Mouse (Mus musculus) intestine, embryonic 15.5 days (tissue): ENCODE results near the gene Hhat. TPM values are rescaled to one million over a fixed set of nuclear protein-coding genes. Genes with fewer than 3 reads are reported as not detected.
A peak's percentile ranks its signal among the peaks of the same experiment; 100 is the strongest.

ENCODE experiments used
- ATAC-seq: fragments of 200-750 bp; cut with Nextera tagmentation; 2 replicates; pipeline ENCODE4 v1.8.0; 2017; ENCODE audit warnings: moderate TSS enrichment, moderate library complexity
- H3K27ac ChIP-seq: fragments of 300-500 bp; sonication (generic); 2 replicates; pipeline ENCODE4 v1.5.1; 2015; ENCODE audit warnings: mild to moderate bottlenecking, inconsistent platforms
- H3K27me3 ChIP-seq: fragments of 300-500 bp; sonication (generic); replicated peaks from 2 replicates; pipeline ENCODE4 v1.6.1; 2015; ENCODE audit warnings: inconsistent platforms
- H3K36me3 ChIP-seq: fragments of 300-500 bp; sonication (generic); 2 replicates; pipeline ENCODE4 v1.6.1; 2015; ENCODE audit warnings: inconsistent platforms
- H3K4me1 ChIP-seq: fragments of 300-500 bp; sonication (generic); replicated peaks from 2 replicates; pipeline ENCODE4 v1.6.1; 2015; ENCODE audit warnings: inconsistent platforms
- H3K4me2 ChIP-seq: fragments of 300-500 bp; sonication (generic); replicated peaks from 2 replicates; pipeline ENCODE4 v1.6.1; 2015; ENCODE audit warnings: mild to moderate bottlenecking, inconsistent platforms
- H3K4me3 ChIP-seq: fragments of 300-500 bp; sonication (generic); replicated peaks from 2 replicates; pipeline ENCODE4 v1.5.1; 2015; ENCODE audit warnings: inconsistent platforms
- H3K9ac ChIP-seq: fragments of 300-500 bp; sonication (generic); 2 replicates; pipeline ENCODE4 v1.6.1; 2015; ENCODE audit warnings: inconsistent platforms
- H3K9me3 ChIP-seq: fragments of 300-500 bp; sonication (generic); 2 replicates; pipeline ENCODE4 v1.6.1; 2016; ENCODE audit warnings: inconsistent platforms
- WGBS: fragments of 180-500 bp; shearing (Covaris S2); methylation state at CpG from one replicate; pipeline ENCODE4 v1.1.7; 2015; 5-methylcytosine and 5-hydroxymethylcytosine counted together
- polyA plus RNA-seq: library from polyadenylated mRNA; unstranded; fragments of >200 nt; fragmentation: Nextera tagmentation; extraction: Ambion mirVana; gene quantifications from 2 replicates; pipeline ENCODE4 v1.2.1, GENCODE M21; 2015

Gene Hhat
- polyA plus RNA-seq, 1 experiment from 2014 or later, result 9.7 TPM

DNA sequence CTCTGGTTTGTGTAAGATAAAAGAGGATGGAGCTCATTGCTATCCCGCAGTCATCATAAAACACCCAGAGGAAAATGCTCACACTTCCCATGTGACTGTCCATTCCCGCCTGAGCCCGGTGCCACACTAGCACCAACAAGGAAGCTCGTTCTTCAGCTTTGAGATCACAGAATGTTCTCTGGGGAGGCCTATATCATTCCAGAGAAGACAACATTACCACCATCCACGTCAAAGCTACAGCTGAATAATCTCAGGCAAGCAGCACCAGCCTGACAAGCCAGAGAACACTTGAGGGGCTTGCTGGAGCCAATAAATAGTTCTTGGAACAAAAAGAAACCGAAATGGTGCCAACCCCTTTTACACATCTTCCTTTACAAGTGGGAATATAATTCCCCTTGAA is 113.6 kb downstream of the Hhat start:
- Histone ChIP-seq H3K27ac (no peak overlapping the region), H3K4me1 (no peaks in the 10 kb centered on the region), H3K4me3 (no peak overlapping the region), H3K9me3 (no peaks in the 10 kb centered on the region), H3K9ac (no peak overlapping the region), H3K4me2 (no peak overlapping the region), H3K27me3 (no peaks in the 10 kb centered on the region), H3K36me3 (no peaks in the 10 kb centered on the region)
- no peak for ATAC-seq
- WGBS, result 69% methylated on average over 6 of the region's 6 CpGs

DNA sequence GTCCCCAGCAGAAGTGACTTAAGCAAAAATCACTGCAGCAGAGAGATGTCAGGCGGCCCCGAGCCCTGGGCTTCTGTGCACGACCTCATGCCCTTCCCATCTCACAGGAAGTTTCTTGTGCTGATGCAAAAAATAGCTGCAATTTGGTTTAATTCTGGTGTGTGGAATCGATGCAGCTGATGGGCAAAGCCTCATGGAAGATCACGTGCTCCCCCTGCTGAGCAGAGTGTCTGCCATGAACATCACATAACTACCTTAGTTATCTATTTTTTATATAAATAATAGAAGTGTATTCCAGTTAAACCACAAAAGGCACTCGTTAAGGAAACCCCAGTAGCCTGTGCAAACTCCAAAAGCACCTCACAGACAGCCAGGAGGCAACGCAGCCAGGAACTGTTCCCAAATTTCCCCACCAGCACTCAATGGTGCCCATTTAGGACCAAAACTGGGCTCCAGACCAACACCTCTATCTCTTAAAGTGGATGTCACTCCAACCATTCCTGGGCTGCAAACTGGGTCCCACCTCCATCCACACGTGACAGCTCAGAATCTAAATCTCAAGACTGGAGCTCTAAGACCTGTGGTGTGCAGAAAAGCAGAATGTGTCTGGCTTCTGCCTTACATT is 118.9 kb downstream of the Hhat start:
- no peak overlapping the region for H3K4me3 ChIP-seq
- no peaks in the 10 kb centered on the region for H3K27me3 ChIP-seq
- H3K27ac ChIP-seq, result no peak overlapping the region
- no peak overlapping the region for H3K4me2 ChIP-seq
- WGBS, result 74% methylated on average over 8 of the region's 8 CpGs
- no peak overlapping the region for H3K9ac ChIP-seq
- ATAC-seq, result no peak
- H3K9me3 ChIP-seq, result no peaks in the 10 kb centered on the region
- no peaks in the 10 kb centered on the region for H3K36me3 ChIP-seq
- no peaks in the 10 kb centered on the region for H3K4me1 ChIP-seq

DNA sequence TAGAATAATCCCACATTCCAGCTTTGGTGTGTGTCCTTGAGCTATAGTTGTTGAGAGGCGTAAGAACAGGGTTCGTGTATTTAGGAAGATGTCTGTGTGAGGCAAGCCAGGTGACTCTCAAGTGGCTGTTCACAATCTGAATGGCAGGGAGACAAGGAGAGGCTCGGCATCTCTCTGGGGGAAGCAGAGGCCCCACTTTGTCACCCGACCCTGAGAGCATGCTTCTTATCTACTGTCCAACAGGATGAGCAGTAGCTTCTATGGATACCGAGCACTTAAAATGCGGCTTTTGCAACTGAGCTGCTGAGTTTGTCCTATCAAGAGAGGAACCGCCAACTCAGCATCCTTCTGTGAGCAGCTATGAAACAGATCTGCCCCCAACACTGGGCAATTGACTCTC is 120.4 kb downstream of the Hhat start:
- H3K4me3 ChIP-seq, result no peak overlapping the region
- H3K9ac ChIP-seq, result no peak overlapping the region
- H3K4me2 ChIP-seq, result no peak overlapping the region
- no peaks in the 10 kb centered on the region for H3K9me3 ChIP-seq
- H3K27ac ChIP-seq, result no peak overlapping the region
- H3K4me1 ChIP-seq, result no peaks in the 10 kb centered on the region
- ATAC-seq, result no peak
- no peaks in the 10 kb centered on the region for H3K36me3 ChIP-seq
- WGBS, result 65% methylated on average over 7 of the region's 7 CpGs
- H3K27me3 ChIP-seq, result no peaks in the 10 kb centered on the region

DNA sequence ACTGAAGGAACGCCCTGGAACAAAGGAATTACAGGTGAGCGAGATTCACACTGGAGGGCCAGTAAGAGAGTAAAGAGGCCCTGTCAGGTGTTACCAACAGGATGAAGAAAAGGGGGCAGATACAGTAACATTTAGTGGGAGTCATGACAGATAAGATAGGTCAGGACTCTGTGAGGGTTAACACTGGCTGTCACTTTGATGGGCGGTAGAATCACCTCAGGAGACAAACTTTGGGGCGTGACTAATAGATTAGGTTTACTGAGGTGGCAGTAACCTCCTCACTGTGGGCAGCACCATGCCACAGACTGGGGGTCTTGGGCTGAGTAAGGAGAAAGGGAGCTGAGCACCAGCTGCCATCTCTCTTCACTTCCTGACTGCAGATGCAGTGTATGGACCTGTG is 121.0 kb downstream of the Hhat start:
- WGBS, result 82% methylated on average over 4 of the region's 4 CpGs
- no peaks in the 10 kb centered on the region for H3K9me3 ChIP-seq
- no peak overlapping the region for H3K4me2 ChIP-seq
- H3K4me1 ChIP-seq, result no peaks in the 10 kb centered on the region
- H3K27me3 ChIP-seq, result no peaks in the 10 kb centered on the region
- no peak overlapping the region for H3K4me3 ChIP-seq
- no peaks in the 10 kb centered on the region for H3K36me3 ChIP-seq
- no peak overlapping the region for H3K27ac ChIP-seq
- ATAC-seq, result no peak
- no peak overlapping the region for H3K9ac ChIP-seq

DNA sequence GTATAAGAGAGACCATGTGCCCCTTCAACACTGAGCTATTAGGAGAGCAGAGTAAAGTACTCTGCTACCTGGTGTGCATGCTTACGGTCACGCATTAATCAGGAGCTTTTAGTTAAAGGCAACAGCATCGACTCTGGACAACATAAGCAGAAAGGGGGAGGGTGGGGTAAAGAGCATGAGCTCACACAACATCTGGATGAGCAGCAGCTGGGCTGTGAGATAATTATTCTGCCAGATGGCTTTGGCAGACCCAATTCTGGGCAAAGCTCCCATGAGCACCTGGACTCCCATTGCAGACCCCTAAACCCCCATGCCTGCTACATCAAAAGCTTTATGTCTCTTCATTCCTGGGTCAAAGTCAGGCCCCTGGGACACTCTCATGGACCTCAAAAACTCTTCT is 121.8 kb downstream of the Hhat start:
- H3K9ac ChIP-seq, result no peak overlapping the region
- H3K4me3 ChIP-seq, result no peak overlapping the region
- no peaks in the 10 kb centered on the region for H3K4me1 ChIP-seq
- 62% methylated on average over 3 of the region's 3 CpGs for WGBS
- H3K4me2 ChIP-seq, result no peak overlapping the region
- no peaks in the 10 kb centered on the region for H3K9me3 ChIP-seq
- H3K36me3 ChIP-seq, result no peaks in the 10 kb centered on the region
- no peak overlapping the region for H3K27ac ChIP-seq
- ATAC-seq, result no peak
- no peaks in the 10 kb centered on the region for H3K27me3 ChIP-seq

DNA sequence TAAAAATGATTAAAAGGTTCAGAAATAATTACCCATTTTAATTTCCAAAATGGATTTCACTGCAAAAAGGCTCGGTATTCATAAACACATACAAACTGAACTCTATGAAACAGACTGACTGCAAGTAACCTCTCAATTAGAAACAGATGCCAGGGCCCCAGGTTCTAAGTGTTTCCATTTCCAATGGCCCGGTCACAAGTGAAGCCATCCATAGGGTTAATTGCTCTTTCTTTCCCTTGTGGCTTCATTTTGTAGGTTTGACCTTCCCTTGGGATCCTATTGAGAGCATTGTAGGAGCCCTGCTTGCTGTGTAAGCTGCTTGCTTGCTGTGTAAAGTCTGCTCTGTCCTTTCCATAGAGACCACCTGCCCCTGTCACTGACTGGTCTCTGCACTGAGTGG is 123.7 kb downstream of the Hhat start:
- no peak overlapping the region for H3K27ac ChIP-seq
- no peak overlapping the region for H3K9ac ChIP-seq
- ATAC-seq, result no peak
- no peaks in the 10 kb centered on the region for H3K36me3 ChIP-seq
- no peak overlapping the region for H3K4me3 ChIP-seq
- H3K27me3 ChIP-seq, result no peaks in the 10 kb centered on the region
- WGBS, result 84% methylated on average over 2 of the region's 2 CpGs
- H3K4me2 ChIP-seq, result no peak overlapping the region
- no peaks in the 10 kb centered on the region for H3K4me1 ChIP-seq
- no peaks in the 10 kb centered on the region for H3K9me3 ChIP-seq

DNA sequence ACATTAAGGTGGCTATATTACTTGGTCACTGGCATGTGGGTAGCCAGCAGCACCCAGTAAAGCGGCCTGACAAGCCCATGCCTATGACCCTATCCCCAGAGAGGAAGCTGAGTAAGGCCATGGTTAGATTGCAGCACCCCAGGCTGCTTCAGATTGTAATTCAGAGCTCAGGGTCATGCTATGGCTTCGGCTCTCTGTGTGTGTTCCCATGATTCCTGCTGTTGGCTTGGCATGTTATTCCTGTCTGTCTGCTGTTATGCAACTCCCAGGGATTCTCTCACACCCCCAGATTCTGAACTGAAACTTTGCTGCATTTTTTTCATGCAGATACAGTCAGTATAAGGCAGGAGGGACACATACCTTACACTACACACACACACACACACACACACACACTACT is 128.9 kb downstream of the Hhat start:
- no peak for ATAC-seq
- H3K27me3 ChIP-seq, result no peaks in the 10 kb centered on the region
- WGBS, result 76% methylated on average over 2 of the region's 2 CpGs
- no peak overlapping the region for H3K27ac ChIP-seq
- no peaks in the 10 kb centered on the region for H3K9me3 ChIP-seq
- no peak overlapping the region for H3K4me2 ChIP-seq
- no peak overlapping the region for H3K9ac ChIP-seq
- no peaks in the 10 kb centered on the region for H3K36me3 ChIP-seq
- no peaks in the 10 kb centered on the region for H3K4me1 ChIP-seq
- H3K4me3 ChIP-seq, result no peak overlapping the region

DNA sequence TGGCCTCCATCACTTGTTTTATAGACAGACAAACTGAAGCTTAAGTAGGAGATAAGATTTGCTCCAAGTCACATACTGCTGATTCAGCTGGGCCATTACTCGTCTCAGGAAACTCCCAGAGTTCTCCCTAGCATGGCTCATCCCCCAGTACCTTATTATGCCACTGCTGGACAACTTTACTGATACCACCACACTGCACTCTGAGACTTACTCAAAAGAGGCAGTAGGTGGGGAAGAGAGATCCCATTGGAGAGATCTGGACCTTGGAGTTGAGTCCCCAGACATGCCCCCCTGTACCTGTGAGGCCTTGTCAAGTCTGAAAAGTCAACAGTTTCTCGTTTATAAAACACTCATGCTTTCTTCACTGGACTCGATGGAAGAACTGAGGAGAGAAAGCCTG is 131.8 kb downstream of the Hhat start:
- no peak overlapping the region for H3K4me2 ChIP-seq
- ATAC-seq, result peak; percentile 39; the same call in 1 of the 2 replicates
- no peaks in the 10 kb centered on the region for H3K9me3 ChIP-seq
- no peak overlapping the region for H3K9ac ChIP-seq
- 32% methylated on average over 3 of the region's 3 CpGs for WGBS
- no peak overlapping the region for H3K4me3 ChIP-seq
- no peaks in the 10 kb centered on the region for H3K4me1 ChIP-seq
- no peaks in the 10 kb centered on the region for H3K27me3 ChIP-seq
- H3K36me3 ChIP-seq, result no peaks in the 10 kb centered on the region
- no peak overlapping the region for H3K27ac ChIP-seq

DNA sequence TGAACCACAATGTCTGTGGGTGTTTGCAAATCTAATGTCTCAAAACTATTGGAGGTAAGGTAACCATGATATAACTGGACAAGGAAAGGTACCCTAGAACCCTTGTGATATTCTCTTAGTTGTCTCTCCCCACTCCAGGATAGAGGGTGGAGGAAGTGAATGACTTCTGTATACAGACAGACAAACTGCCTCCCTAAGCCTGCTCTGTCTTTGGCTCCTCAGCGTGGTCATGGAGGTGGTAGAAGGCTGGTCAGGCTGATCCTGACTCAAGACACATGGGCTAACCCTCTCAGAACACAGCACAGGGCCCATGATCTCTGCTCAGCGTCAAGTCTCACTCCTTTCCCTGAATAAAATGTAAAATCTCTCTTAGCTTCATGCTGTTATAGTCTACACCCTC is 149.2 kb downstream of the Hhat start:
- ATAC-seq, result no peak
- Histone ChIP-seq H3K27me3 (no peaks in the 10 kb centered on the region), H3K4me1 (no peaks in the 10 kb centered on the region), H3K9me3 (no peaks in the 10 kb centered on the region), H3K36me3 (no peaks in the 10 kb centered on the region), H3K4me2 (no peak overlapping the region), H3K27ac (no peak overlapping the region), H3K4me3 (no peak overlapping the region), H3K9ac (no peak overlapping the region)
- 81% methylated on average over 2 of the region's 2 CpGs for WGBS

DNA sequence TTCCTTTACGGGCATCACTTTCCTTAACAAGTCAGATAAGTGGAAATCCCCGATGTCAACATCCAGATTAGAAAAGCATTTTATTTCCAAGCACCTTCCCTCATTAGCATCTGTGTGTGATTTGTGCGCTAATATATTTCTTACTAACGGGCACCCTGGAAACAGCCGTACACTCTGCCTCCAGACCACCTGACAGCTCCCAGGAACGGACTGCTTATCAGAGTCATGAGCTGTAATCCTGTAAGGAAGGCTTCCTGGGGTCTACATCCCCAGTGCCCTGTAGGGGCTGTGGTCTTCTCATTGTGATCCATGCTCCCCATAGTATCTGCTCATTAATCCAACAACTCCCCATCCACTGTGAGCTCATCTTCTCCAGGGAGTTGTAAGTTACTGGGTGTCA is 157.8 kb downstream of the Hhat start:
- no peaks in the 10 kb centered on the region for H3K4me1 ChIP-seq
- H3K9me3 ChIP-seq, result no peaks in the 10 kb centered on the region
- no peaks in the 10 kb centered on the region for H3K27me3 ChIP-seq
- no peak overlapping the region for H3K9ac ChIP-seq
- no peak for ATAC-seq
- H3K36me3 ChIP-seq, result no peaks in the 10 kb centered on the region
- H3K4me2 ChIP-seq, result no peak overlapping the region
- H3K4me3 ChIP-seq, result no peak overlapping the region
- H3K27ac ChIP-seq, result no peak overlapping the region
- WGBS, result 72% methylated on average over 6 of the region's 6 CpGs

DNA sequence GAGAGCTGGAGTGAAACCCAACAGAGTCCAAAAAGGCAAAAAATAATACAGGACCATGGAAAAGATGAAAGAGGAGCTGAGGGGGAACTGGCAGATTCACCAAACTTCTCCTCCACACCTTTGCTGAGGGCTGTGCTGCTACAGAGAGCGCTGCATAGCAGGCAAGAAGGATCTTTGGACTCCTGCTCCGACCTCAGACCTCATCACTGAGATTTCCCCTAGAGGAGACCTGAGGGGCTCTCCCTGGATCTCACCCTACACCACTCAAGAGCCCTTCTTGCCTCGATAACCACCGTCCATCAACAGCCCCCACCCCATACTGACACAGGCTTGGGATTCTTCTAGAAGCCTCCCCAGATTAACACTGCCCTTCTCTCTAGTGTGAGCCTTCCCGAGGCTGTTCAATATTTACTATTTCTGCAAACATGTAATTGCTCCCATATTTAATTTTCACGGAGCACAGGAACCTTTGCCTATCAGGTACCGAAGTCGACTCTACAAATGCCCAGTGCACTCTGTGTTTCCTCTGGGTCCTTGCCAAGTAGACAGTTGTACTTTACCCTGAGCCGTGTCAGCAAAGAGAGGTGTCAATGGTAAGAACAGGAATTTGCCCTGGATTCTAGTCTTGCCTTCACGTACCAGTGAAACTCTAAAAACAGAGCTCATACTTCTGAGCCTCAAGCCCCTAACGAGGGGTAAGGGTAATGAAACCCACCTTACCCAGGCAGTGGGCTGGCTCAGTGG is 158.9 kb downstream of the Hhat start:
- H3K36me3 ChIP-seq, result no peaks in the 10 kb centered on the region
- peak; percentile 78 for ATAC-seq
- no peaks in the 10 kb centered on the region for H3K27me3 ChIP-seq
- 66% methylated on average over 11 of the region's 11 CpGs for WGBS
- H3K27ac ChIP-seq, result no peak overlapping the region
- no peaks in the 10 kb centered on the region for H3K4me1 ChIP-seq
- no peaks in the 10 kb centered on the region for H3K9me3 ChIP-seq
- H3K4me2 ChIP-seq, result no peak overlapping the region
- no peak overlapping the region for H3K9ac ChIP-seq
- H3K4me3 ChIP-seq, result no peak overlapping the region

DNA sequence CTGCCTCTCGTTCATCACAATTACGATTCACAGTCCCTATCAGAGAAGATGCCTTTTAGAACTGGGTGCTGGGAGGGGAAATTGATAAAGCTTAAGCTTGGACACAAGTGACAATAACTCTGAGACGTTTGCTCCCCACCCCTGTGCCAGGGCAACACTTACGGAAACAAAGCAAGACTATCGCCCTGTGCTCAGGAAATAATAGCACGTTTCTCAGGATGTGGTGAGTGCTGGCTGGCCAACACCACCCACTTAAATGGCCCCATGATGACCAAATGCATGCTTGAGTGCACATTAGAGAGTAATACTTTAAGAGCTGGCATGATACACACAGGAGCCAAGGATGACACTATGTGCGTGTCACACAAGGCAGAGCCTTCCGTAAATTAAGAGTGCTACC is 164.1 kb downstream of the Hhat start:
- WGBS, result 86% methylated on average over 8 of the region's 8 CpGs
- H3K4me3 ChIP-seq, result no peak overlapping the region

DNA sequence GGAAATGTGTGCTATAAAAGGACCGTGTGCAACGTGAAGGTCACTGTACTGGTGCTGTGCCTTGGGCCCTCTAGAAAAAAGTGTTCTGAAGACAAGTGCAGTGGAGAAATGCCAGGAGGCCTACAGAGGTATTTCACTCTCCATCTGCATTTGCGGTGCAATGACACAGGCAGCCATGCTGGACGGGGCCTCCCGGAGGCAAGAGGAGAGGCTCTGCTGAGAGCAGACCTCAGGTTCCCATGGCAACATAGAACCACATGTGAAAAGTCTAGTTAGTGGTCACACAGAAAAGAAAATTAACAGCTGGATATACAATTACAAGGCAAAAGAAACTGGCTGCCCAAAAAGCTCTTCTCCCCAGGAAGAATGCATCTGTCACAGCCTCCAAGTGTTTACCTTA is 166.6 kb downstream of the Hhat start:
- WGBS, result 56% methylated on average over 5 of the region's 5 CpGs

More for the DNA sequence above, 164.1 kb downstream of the Hhat start:
- no peak for ATAC-seq
- Histone ChIP-seq H3K27ac (no peak overlapping the region), H3K4me2 (no peak overlapping the region), H3K36me3 (no peaks in the 10 kb centered on the region), H3K4me1 (peaks cover 6% of the 10 kb centered on the region; the same call in 1 of the 2 replicates), H3K27me3 (no peaks in the 10 kb centered on the region), H3K9me3 (no peaks in the 10 kb centered on the region), H3K9ac (no peak overlapping the region)

More for the DNA sequence above, 166.6 kb downstream of the Hhat start:
- no peaks in the 10 kb centered on the region for H3K36me3 ChIP-seq
- no peak for ATAC-seq
- no peak overlapping the region for H3K9ac ChIP-seq
- H3K4me1 ChIP-seq, result peaks cover 6% of the 10 kb centered on the region; the same call in 1 of the 2 replicates
- no peak overlapping the region for H3K4me3 ChIP-seq
- H3K27ac ChIP-seq, result no peak overlapping the region
- no peaks in the 10 kb centered on the region for H3K27me3 ChIP-seq
- no peaks in the 10 kb centered on the region for H3K9me3 ChIP-seq
- H3K4me2 ChIP-seq, result no peak overlapping the region
